Mouse (Mus musculus): ENCODE data around the gene Gga1. TPM values are rescaled to one million over a fixed set of nuclear protein-coding genes. Genes with fewer than 3 reads are reported as not detected.

Gga1 gene
- polyA plus RNA-seq, 1 experiment from 2014 or later = 19.6 TPM

DNA sequence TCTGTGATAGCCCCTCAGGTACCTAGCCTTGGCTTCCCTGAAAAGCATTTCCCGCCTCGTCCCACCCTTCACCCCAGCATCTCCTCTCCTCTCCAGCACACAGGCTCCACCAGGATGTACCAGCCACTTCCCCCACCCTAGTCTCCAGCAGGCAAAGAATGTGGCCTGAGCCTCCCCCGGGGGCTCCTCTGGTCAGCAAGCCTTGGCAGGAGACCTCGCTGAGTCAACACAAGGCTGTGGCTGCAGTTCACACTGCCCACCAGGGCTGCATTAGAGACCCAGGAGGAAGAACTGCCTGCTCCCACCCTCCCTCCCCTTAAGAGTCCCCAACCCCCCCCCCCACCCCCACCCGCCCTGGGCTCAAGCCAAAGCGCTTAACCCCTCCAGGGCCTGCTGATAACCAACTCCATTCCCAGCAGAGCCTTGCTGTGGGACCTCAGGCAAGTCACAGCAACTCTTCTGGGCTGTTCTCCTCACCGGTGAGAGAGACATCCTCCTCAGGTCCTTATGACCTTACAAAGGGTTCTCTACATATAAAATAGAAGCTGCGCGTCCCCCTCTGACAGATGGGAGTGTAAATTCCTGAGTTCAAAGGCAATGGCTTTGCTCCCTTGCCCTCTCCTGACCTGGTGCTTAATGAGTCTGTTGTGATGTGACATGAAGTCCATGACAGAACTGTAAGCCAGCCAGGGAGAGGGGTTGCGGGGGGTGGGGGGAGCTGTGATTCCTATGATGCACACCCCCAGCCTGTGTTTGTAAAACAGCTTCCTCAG, 42.6 kb upstream of the Gga1 start:
- 39% methylated on average over 10 of the region's 10 CpGs for WGBS (ENCODE audit: insufficient replicate concordance)
- Histone ChIP-seq H3K36me3 (ENCODE audit: control insufficient read depth, insufficient read depth) (no peaks in the 10 kb centered on the region), H3K4me3 (ENCODE audit: low read depth, low read length) (no peak overlapping the region), H3K9me3 (replicated peaks; ENCODE audit: control insufficient read depth, low read length) (no peaks in the 10 kb centered on the region), H3K27ac (ENCODE audit: low read length) (peak overlapping the region; percentile 57; the same call in 1 of the 2 replicates), H3K27me3 (ENCODE audit: control insufficient read depth, insufficient read depth, low read depth, low read length) (no peaks in the 10 kb centered on the region), H3K4me2 (ENCODE audit: low read depth, low read length) (no peak overlapping the region), H3K9ac (ENCODE audit: low read depth, low read length) (no peak overlapping the region), H3K4me1 (ENCODE audit: control insufficient read depth, low read depth, low read length) (peaks cover 27% of the 10 kb centered on the region)
- no peak for ATAC-seq (ENCODE audit: low read depth)

DNA sequence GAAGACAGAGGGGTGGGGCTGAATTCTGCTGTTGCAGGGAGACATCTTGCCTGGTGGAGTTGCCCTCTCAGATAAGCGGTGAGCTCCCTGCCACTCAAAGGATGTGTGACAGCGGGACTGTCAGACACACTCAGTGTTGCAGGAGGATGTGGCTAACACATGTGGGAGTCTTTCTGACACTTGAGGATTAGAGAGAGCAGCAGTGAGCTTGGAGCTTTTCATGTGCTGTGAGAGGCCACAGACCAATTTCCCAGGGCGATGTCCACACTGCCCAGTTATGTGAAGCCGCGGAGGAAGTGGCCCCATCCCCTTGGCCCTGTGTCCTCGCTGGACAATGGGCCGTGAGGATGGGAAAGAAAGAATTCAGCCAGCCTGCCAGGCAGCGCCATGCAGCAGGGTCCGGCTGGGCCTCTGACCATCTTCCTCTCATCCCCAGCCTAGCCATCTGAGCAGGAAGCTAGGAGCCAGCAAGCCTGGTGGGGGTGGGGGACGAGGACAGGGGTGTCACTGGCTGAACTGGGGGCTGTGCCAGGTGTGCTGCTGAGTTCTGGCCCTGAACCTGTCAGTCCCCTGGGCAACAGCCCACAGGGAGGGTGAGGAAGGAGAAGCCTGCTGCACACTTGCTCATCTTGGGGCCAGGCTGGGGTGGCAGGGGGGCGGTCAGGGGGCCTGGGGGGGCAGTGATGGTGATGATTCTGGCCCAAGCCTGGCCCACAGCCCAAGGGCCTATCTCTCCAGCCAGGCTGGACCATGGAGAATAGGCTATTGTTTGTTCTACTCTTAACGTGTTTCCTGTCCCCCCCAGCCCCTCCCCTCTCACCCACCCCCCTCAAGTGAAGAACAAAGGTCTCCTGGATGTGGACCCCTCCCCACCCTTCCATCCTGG, 41.5 kb upstream of the Gga1 start:
- WGBS (ENCODE audit: insufficient replicate concordance) = 8% methylated on average over 12 of the region's 12 CpGs
- peaks cover 31% of the 10 kb centered on the region for H3K4me1 ChIP-seq (ENCODE audit: control insufficient read depth, low read depth, low read length)

DNA sequence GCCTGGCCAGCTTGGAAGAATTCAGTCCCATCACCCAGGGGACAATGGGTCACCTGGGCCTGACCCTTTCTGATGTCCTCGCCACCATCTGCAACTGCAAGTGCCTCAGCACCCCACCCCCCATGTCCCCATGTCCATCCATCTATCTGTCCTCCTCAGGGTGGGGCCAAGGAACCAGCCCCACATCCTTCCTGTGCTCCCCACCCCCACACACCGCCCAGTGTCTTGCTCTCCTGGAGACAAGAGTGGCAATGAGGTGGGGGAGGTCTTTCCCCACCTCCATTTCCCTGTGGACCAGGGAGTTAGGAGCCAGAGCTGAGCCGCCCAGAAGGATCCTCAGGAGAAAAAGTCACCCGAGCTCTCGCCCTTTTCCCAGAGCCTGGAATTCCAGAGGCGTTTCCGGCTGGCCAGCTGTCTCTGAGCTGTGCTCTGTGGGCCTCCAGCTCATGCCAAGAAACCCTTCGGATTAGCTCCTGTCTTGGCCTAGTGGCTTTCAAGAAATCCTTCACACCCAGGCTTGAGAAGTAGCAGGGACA, 40.8 kb upstream of the Gga1 start:
- peaks cover 34% of the 10 kb centered on the region for H3K4me1 ChIP-seq (ENCODE audit: control insufficient read depth, low read depth, low read length)
- ATAC-seq (ENCODE audit: low read depth) = no peak

More for the DNA sequence above, 41.5 kb upstream of the Gga1 start:
- Histone ChIP-seq H3K9ac (ENCODE audit: low read depth, low read length) (no peak overlapping the region), H3K27me3 (ENCODE audit: control insufficient read depth, insufficient read depth, low read depth, low read length) (peaks cover under 1% of the 10 kb centered on the region; the same call in 1 of the 2 replicates), H3K36me3 (ENCODE audit: control insufficient read depth, insufficient read depth) (no peaks in the 10 kb centered on the region), H3K27ac (ENCODE audit: low read length) (peak overlapping the region; percentile 57), H3K4me3 (ENCODE audit: low read depth, low read length) (no peak overlapping the region), H3K9me3 (replicated peaks; ENCODE audit: control insufficient read depth, low read length) (no peaks in the 10 kb centered on the region), H3K4me2 (ENCODE audit: low read depth, low read length) (no peak overlapping the region)
- ATAC-seq (ENCODE audit: low read depth) = 0 out of 2 replicates have a peak, but pooled peaks have one; percentile 4

DNA sequence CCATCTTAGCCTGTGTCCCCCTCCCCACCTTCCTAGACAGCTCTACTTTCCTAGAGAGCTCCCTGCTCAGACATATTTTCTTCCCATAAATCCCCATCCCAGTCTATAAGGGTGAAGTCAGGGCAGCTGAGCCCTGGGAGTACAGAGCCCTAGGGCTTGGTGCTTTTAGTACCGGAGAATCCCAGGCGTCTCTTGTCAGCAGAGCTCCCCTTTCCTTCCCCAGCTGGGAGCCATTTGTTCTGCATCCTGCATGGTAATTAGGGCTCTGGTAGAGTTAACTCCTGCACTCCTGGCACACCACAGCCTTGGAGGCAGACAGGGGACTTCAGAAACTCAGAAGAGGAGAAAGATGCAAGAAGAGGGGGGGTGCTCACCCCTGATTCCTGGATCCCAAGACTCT, 37.2 kb upstream of the Gga1 start:
- 32% methylated on average over 2 of the region's 2 CpGs for WGBS (ENCODE audit: insufficient replicate concordance)
- Histone ChIP-seq H3K36me3 (ENCODE audit: control insufficient read depth, insufficient read depth) (no peaks in the 10 kb centered on the region), H3K4me3 (ENCODE audit: low read depth, low read length) (no peak overlapping the region), H3K9me3 (replicated peaks; ENCODE audit: control insufficient read depth, low read length) (no peaks in the 10 kb centered on the region), H3K27me3 (ENCODE audit: control insufficient read depth, insufficient read depth, low read depth, low read length) (peaks cover 43% of the 10 kb centered on the region), H3K4me2 (ENCODE audit: low read depth, low read length) (no peak overlapping the region), H3K4me1 (ENCODE audit: control insufficient read depth, low read depth, low read length) (peaks cover 22% of the 10 kb centered on the region), H3K27ac (ENCODE audit: low read length) (0 out of 2 replicates have a peak overlapping the region, but pooled peaks have one; percentile 8), H3K9ac (ENCODE audit: low read depth, low read length) (no peak overlapping the region)
- ATAC-seq (ENCODE audit: low read depth) = no peak

More for the DNA sequence above, 40.8 kb upstream of the Gga1 start:
- no peaks in the 10 kb centered on the region for H3K9me3 ChIP-seq (replicated peaks; ENCODE audit: control insufficient read depth, low read length)
- H3K9ac ChIP-seq (ENCODE audit: low read depth, low read length) = no peak overlapping the region
- no peak overlapping the region for H3K4me3 ChIP-seq (ENCODE audit: low read depth, low read length)
- peaks cover 8% of the 10 kb centered on the region for H3K27me3 ChIP-seq (ENCODE audit: control insufficient read depth, insufficient read depth, low read depth, low read length)
- peak overlapping the region; percentile 31 for H3K27ac ChIP-seq (ENCODE audit: low read length)
- WGBS (ENCODE audit: insufficient replicate concordance) = 60% methylated on average over 8 of the region's 8 CpGs
- no peaks in the 10 kb centered on the region for H3K36me3 ChIP-seq (ENCODE audit: control insufficient read depth, insufficient read depth)
- no peak overlapping the region for H3K4me2 ChIP-seq (ENCODE audit: low read depth, low read length)

DNA sequence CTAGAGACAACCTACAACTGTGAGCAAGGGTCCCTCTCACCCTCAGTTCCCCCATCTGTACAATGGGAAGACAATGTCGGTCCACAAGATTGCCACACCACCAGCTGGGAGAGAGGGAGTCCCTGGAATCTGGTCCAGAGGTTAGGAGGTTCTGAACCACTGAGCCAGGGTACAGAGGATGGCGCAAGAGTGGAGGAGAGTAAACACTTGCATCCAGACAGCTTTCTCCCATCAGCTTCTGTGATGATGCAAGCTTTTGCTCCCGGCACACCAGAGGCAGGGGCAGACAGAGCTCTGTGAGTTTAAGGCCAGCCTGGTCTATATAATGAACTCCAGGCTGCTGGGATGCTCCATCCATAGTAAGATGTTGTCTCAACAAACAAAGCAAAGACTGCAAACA, 36.7 kb upstream of the Gga1 start:
- Histone ChIP-seq H3K4me2 (ENCODE audit: low read depth, low read length) (no peak overlapping the region), H3K27me3 (ENCODE audit: control insufficient read depth, insufficient read depth, low read depth, low read length) (peaks cover 48% of the 10 kb centered on the region), H3K9me3 (replicated peaks; ENCODE audit: control insufficient read depth, low read length) (no peaks in the 10 kb centered on the region), H3K9ac (ENCODE audit: low read depth, low read length) (no peak overlapping the region), H3K27ac (ENCODE audit: low read length) (peak overlapping the region; percentile 55; the same call in 1 of the 2 replicates), H3K4me1 (ENCODE audit: control insufficient read depth, low read depth, low read length) (peaks cover 19% of the 10 kb centered on the region), H3K36me3 (ENCODE audit: control insufficient read depth, insufficient read depth) (no peaks in the 10 kb centered on the region), H3K4me3 (ENCODE audit: low read depth, low read length) (no peak overlapping the region)
- peak; percentile 70 for ATAC-seq (ENCODE audit: low read depth)
- 37% methylated on average over 3 of the region's 3 CpGs for WGBS (ENCODE audit: insufficient replicate concordance)

DNA sequence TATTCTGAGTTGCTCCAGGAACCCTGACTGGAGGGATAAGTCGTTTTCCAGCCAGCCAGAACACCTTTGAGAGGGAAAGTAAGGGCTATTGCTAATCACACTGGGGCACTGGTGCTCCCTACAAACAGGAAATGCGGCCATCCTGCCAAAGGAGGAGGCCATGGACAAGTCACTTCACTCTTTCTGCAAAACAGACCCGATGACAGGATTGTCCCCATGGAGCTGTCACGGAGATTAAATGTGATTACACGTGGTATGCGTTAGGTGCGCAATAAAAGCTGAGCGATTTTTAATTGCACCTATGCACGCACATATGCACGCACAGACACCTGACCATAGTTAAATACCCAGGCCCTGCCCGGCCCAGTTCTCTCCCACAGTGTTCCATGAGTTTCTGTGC, 36.2 kb upstream of the Gga1 start:
- H3K4me3 ChIP-seq (ENCODE audit: low read depth, low read length) = no peak overlapping the region
- H3K9me3 ChIP-seq (replicated peaks; ENCODE audit: control insufficient read depth, low read length) = no peaks in the 10 kb centered on the region
- H3K4me2 ChIP-seq (ENCODE audit: low read depth, low read length) = no peak overlapping the region
- peak overlapping the region; percentile 55; the same call in 1 of the 2 replicates for H3K27ac ChIP-seq (ENCODE audit: low read length)
- peaks cover 49% of the 10 kb centered on the region for H3K27me3 ChIP-seq (ENCODE audit: control insufficient read depth, insufficient read depth, low read depth, low read length)
- no peak for ATAC-seq (ENCODE audit: low read depth)
- no peaks in the 10 kb centered on the region for H3K36me3 ChIP-seq (ENCODE audit: control insufficient read depth, insufficient read depth)
- peaks cover 18% of the 10 kb centered on the region for H3K4me1 ChIP-seq (ENCODE audit: control insufficient read depth, low read depth, low read length)
- no peak overlapping the region for H3K9ac ChIP-seq (ENCODE audit: low read depth, low read length)
- WGBS (ENCODE audit: insufficient replicate concordance) = 58% methylated on average over 11 of the region's 11 CpGs

DNA sequence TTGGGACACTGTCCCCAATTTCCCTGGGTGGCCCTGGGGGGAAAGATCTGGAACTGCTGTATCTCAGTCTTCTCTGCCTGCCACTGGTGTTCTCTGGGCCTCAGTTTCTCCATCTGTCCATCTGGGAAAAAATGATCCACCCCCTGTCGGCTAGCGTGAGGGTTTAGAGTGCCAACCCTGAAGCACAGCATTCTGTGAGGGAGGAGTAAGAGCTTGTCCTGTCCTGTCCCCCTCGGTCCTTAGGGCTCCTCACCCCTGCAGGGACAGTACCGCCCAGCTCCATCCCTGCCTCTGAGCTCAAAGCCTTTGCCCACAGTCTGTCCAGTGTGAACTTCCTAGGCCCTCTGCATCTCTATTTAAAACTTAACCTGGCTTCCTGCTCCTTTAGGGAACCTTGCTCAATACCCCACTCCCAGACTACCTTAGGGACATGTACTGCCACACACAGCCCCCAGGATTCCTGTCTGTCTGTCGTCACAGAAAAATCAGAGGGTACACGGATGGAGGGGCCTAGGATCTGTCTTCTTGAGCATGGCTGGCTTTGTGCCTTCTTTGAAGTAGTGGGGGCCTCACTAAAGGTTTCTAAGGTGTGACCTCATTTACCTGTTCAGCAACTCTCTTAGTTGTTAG, 35.7 kb upstream of the Gga1 start:
- H3K27me3 ChIP-seq (ENCODE audit: control insufficient read depth, insufficient read depth, low read depth, low read length) = peaks cover 49% of the 10 kb centered on the region
- H3K27ac ChIP-seq (ENCODE audit: low read length) = no peak overlapping the region
- no peaks in the 10 kb centered on the region for H3K36me3 ChIP-seq (ENCODE audit: control insufficient read depth, insufficient read depth)
- WGBS (ENCODE audit: insufficient replicate concordance) = 60% methylated on average over 6 of the region's 6 CpGs
- no peak overlapping the region for H3K9ac ChIP-seq (ENCODE audit: low read depth, low read length)
- H3K9me3 ChIP-seq (replicated peaks; ENCODE audit: control insufficient read depth, low read length) = no peaks in the 10 kb centered on the region
- H3K4me1 ChIP-seq (ENCODE audit: control insufficient read depth, low read depth, low read length) = peaks cover 17% of the 10 kb centered on the region
- no peak overlapping the region for H3K4me3 ChIP-seq (ENCODE audit: low read depth, low read length)
- no peak overlapping the region for H3K4me2 ChIP-seq (ENCODE audit: low read depth, low read length)
- ATAC-seq (ENCODE audit: low read depth) = no peak

DNA sequence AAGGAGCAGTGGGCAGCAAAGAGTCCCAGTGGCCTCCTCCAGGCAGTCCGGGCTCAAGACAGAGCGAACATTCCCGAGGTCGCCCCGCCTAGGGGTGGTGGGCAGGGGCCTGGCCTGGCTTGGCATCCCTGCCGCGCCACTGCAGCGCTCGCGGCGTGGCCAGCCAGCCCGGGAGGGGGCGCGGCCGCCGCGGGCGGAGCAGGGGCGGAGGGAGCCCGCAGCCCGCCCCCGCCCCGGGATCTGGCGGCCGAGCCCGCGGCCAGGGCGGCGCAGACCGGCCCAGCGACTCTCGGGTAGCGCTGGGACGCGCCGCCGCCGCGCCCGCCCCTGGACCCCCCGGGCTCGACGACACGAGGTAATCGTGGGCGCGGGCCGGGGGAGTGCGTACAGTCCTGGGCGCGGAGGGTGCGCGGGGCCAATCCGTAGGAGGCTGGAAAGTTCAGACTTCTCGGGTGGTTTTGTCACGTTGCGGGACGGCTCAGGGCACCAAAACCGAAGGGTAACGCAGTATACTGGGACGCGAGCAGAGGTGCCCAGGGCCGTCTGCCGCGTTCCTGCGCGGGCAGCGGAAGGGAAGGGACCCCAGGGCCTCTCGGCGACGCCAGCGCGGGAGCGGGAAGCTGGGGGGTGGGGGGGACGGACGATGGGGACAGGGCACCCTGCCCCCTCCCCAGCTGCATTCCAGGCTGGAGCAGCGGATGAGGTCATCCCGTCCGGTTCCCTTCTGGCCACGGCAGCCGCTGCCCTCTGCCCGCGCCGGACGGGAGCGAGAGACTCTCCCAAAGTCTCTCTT, 34.4 kb upstream of the Gga1 start, which contains the start of gene Cdc42ep1:
TSS of gene Cdc42ep1 (plus strand) at position 254 of the 793 bp plus-strand sequence.
- Histone ChIP-seq H3K4me1 (ENCODE audit: control insufficient read depth, low read depth, low read length) (peaks cover 17% of the 10 kb centered on the region), H3K27ac (ENCODE audit: low read length) (peak within 1 kb of the TSS; percentile 81), H3K36me3 (ENCODE audit: control insufficient read depth, insufficient read depth) (no peaks in the 10 kb centered on the region), H3K4me2 (ENCODE audit: low read depth, low read length) (peak within 1 kb of the TSS; percentile 28), H3K9me3 (replicated peaks; ENCODE audit: control insufficient read depth, low read length) (no peaks in the 10 kb centered on the region), H3K4me3 (ENCODE audit: low read depth, low read length) (peak within 1 kb of the TSS; percentile 59), H3K9ac (ENCODE audit: low read depth, low read length) (peak within 1 kb of the TSS; percentile 61), H3K27me3 (ENCODE audit: control insufficient read depth, insufficient read depth, low read depth, low read length) (peaks cover 49% of the 10 kb centered on the region)
- WGBS (ENCODE audit: insufficient replicate concordance) = under 1% methylated on average over 86 of the region's 86 CpGs
- peak; percentile 73 for ATAC-seq (ENCODE audit: low read depth)
